Mouse (Mus musculus): ENCODE data around the gene Mcf2l. TPM values are rescaled to one million over a fixed set of nuclear protein-coding genes. Genes with fewer than 3 reads are reported as not detected.
A peak's percentile ranks its signal among the peaks of the same experiment; 100 is the strongest.

Gene Mcf2l
- polyA plus RNA-seq, 1 experiment from 2014 or later = 1.2 TPM

DNA sequence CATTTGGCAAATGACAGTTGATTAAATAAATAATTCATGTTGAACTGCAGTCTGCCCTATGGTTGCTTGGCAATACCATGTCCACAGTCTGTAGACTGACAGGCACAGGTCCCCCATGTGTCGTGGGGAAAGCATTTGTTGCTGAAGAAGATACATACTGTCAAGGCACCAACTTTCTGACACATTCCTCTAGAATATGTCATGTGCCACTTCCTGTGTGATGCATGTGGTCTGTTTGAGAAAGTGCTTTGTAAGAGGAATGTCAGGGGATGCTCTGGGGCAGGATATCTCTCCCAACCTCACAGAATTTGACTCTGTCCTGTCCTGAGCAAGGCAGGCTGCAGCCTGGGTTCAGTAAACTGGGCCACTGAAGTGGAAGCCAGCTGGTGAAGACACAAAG is 44.2 kb upstream of the Mcf2l start:
- 61% methylated on average over 1 of the region's 1 CpGs for WGBS (ENCODE audit: insufficient replicate concordance)
- no peak overlapping the region for H3K4me2 ChIP-seq (ENCODE audit: low read depth, low read length)
- no peak overlapping the region for H3K27ac ChIP-seq (ENCODE audit: low read depth)
- H3K9ac ChIP-seq (replicated peaks) = no peak overlapping the region
- H3K4me3 ChIP-seq (ENCODE audit: low read depth, low read length) = no peak overlapping the region
- no peaks in the 10 kb centered on the region for H3K36me3 ChIP-seq (replicated peaks; ENCODE audit: insufficient read depth, low read length)
- ATAC-seq = no peak
- no peak for DNase-seq
- no peaks in the 10 kb centered on the region for H3K4me1 ChIP-seq (ENCODE audit: insufficient read depth)
- no peaks in the 10 kb centered on the region for H3K9me3 ChIP-seq (ENCODE audit: low read length)
- H3K27me3 ChIP-seq (ENCODE audit: insufficient read depth, low read length) = peaks cover 64% of the 10 kb centered on the region
- TF ChIP-seq CTCF (IDR thresholded peaks at IDR 0.05; ENCODE audit: low read depth) = no peak
- no peak for TF ChIP-seq EP300 (IDR thresholded peaks at IDR 0.05; ENCODE audit: low read depth)

DNA sequence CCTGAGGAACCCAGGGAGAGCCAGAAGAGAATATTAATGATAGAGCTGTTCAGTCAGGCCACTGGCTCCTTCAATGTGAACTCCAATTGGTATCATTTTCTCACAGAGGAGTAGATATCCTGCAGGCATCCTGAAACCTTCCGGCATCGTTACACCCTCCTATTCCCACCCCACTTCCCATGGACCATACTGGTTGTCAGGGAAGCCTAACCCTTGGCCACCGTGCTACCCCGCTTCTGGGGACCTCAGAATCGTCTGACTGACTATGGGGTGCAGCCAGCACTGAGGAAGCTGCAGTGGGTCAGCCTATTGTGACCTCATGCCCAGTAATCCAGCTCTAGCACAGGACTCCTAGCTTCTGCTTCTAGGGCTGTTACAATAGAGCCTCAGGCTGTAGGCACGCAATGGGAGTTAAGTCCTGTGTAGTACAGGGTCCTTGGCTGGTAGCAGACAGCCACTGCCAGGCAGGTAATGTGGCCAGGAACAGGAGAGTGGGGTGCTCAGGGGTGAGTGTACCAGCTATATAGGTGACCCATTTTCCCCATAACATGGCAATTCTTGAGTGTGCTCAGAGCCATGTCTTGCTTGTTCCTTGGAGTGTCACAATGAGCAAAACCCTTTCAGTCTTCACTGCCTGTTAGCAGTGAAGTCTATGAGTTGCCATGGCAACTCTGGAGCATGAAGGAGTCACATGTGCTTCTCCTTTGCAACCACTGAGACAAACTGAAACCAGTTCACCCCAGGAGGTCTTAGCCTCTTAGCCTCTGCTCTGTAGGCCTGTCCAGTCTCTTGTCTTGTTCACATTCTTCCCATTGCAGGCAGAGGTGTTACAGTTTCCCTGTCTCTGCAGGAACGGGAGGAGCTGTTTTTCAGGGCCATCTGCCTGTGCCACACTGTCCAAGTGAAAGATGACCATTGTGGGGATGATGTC is 41.7 kb upstream of the Mcf2l start:
- H3K36me3 ChIP-seq (replicated peaks; ENCODE audit: insufficient read depth, low read length) = no peaks in the 10 kb centered on the region
- H3K27me3 ChIP-seq (ENCODE audit: insufficient read depth, low read length) = peaks cover 73% of the 10 kb centered on the region
- no peak overlapping the region for H3K4me2 ChIP-seq (ENCODE audit: low read depth, low read length)
- no peak overlapping the region for H3K4me3 ChIP-seq (ENCODE audit: low read depth, low read length)
- no peaks in the 10 kb centered on the region for H3K9me3 ChIP-seq (ENCODE audit: low read length)
- TF ChIP-seq EP300 (IDR thresholded peaks at IDR 0.05; ENCODE audit: low read depth) (no peak), CTCF (IDR thresholded peaks at IDR 0.05; ENCODE audit: low read depth) (no peak)
- ATAC-seq (no peak), DNase-seq (no peak)
- no peaks in the 10 kb centered on the region for H3K4me1 ChIP-seq (ENCODE audit: insufficient read depth)
- 81% methylated on average over 7 of the region's 7 CpGs for WGBS (ENCODE audit: insufficient replicate concordance)
- H3K27ac ChIP-seq (ENCODE audit: low read depth) = no peak overlapping the region
- H3K9ac ChIP-seq (replicated peaks) = no peak overlapping the region

DNA sequence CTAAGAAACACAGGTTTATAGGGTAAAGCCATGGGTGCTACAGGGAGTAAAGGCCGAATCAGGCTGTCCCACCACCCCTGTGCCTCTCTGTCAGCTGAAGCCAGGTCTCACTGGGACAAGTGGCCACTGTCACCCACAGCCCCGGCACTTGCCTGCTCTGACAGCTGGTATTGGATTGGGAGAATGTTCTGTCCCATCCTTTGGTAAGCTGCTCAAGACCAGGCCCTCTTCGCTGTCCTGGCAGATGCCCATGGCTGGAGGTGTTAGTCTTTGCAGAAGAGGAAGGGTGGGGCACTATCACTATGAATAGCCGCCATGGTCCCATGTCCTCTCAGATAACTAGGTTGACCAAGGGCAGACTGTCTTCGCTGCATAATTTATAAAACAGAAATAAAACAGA is 40.0 kb upstream of the Mcf2l start:
- Histone ChIP-seq H3K9ac (replicated peaks) (no peak overlapping the region), H3K27ac (ENCODE audit: low read depth) (no peak overlapping the region), H3K27me3 (ENCODE audit: insufficient read depth, low read length) (peaks cover 72% of the 10 kb centered on the region), H3K4me1 (ENCODE audit: insufficient read depth) (no peaks in the 10 kb centered on the region), H3K9me3 (ENCODE audit: low read length) (no peaks in the 10 kb centered on the region), H3K36me3 (replicated peaks; ENCODE audit: insufficient read depth, low read length) (no peaks in the 10 kb centered on the region), H3K4me2 (ENCODE audit: low read depth, low read length) (no peak overlapping the region), H3K4me3 (ENCODE audit: low read depth, low read length) (no peak overlapping the region)
- TF ChIP-seq EP300 (IDR thresholded peaks at IDR 0.05; ENCODE audit: low read depth) (no peak), CTCF (IDR thresholded peaks at IDR 0.05; ENCODE audit: low read depth) (no peak)
- DNase-seq (no peak), ATAC-seq (no peak)
- WGBS (ENCODE audit: insufficient replicate concordance) = 71% methylated on average over 5 of the region's 5 CpGs

DNA sequence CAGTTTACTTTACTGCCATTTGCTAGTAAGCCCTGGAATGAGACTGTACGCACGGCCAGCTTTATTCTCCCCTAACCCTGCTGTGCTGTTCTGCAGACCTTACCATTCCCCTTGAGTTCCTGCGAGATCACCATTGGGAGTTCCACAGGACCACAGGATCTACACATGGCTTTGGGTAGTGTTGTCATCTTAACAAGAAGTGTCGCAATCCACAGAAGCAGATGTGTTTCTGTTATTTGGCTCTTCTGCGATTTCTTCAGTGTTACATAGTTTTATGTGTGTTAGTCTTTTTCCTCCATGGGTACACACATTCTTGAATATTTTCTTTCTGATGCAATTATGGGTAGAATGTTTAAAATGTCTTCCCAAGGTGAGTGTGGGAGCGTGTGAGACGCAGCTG is 32.8 kb upstream of the Mcf2l start:
- DNase-seq (no peak), ATAC-seq (no peak)
- Histone ChIP-seq H3K4me3 (ENCODE audit: low read depth, low read length) (no peak overlapping the region), H3K9me3 (ENCODE audit: low read length) (no peaks in the 10 kb centered on the region), H3K36me3 (replicated peaks; ENCODE audit: insufficient read depth, low read length) (no peaks in the 10 kb centered on the region), H3K4me2 (ENCODE audit: low read depth, low read length) (no peak overlapping the region), H3K27me3 (ENCODE audit: insufficient read depth, low read length) (peaks cover 70% of the 10 kb centered on the region), H3K4me1 (ENCODE audit: insufficient read depth) (no peaks in the 10 kb centered on the region), H3K27ac (ENCODE audit: low read depth) (no peak overlapping the region), H3K9ac (replicated peaks) (no peak overlapping the region)
- TF ChIP-seq CTCF (IDR thresholded peaks at IDR 0.05; ENCODE audit: low read depth) (no peak), EP300 (IDR thresholded peaks at IDR 0.05; ENCODE audit: low read depth) (no peak)
- WGBS (ENCODE audit: insufficient replicate concordance) = 73% methylated on average over 7 of the region's 7 CpGs

DNA sequence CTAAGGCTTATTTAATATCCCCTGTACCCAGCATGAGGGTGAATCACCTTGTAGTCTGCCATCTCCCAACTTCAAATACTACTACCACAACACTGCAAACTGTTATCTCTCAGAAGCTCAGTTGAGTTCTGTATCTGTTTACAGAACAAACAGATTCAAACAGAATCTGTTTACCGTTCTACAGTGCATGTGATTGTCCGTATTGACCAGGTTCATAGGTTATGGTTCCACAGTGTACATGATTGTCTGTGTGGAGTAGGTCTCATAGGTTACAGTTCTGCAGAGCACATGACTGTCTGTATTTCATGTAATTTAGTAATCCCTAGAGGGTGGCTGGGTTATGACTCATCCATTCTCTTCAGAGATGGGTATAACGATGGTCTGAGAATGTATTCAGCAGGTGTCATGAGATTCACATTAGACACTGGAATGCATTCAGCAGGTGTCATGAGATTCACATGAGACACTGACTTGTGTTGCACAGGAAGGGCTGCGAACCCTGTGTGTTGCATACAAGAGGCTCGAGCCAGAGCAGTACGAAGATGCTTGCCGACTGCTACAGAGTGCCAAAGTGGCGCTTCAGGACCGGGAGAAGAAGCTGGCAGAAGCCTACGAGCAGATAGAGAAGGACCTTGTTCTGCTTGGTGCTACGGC is 31.1 kb upstream of the Mcf2l start:
- no peak for TF ChIP-seq CTCF (IDR thresholded peaks at IDR 0.05; ENCODE audit: low read depth)
- no peak for TF ChIP-seq EP300 (IDR thresholded peaks at IDR 0.05; ENCODE audit: low read depth)
- 73% methylated on average over 11 of the region's 11 CpGs for WGBS (ENCODE audit: insufficient replicate concordance)

DNA sequence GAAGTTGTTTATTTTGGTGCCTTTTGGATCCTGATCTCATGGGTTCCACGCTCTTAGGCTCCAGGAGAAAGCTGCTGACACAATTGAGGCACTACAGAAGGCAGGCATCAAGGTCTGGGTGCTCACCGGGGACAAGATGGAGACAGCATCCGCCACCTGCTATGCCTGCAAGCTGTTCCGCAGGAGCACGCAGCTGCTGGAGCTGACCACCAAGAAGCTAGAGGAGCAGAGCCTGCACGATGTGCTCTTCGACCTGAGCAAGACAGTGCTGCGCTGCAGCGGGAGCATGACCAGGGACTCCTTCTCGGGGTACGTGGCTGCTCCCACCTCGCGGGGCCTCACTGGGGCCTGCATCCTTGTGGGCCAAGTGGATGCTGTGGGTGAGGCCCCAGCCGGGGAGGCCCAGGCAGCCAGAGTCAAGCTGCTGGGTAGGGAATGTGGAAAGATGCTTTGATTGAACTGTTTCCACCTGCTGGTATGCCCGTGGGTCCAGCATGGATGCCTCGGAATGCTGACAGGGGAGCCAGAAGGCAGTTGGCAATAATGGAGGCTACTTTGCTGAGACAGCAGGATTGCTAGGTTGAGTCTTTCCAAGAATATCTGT is 29.2 kb upstream of the Mcf2l start:
- Histone ChIP-seq H3K4me2 (ENCODE audit: low read depth, low read length) (no peak overlapping the region), H3K27ac (ENCODE audit: low read depth) (no peak overlapping the region), H3K9ac (replicated peaks) (no peak overlapping the region), H3K4me1 (ENCODE audit: insufficient read depth) (no peaks in the 10 kb centered on the region), H3K4me3 (ENCODE audit: low read depth, low read length) (no peak overlapping the region), H3K36me3 (replicated peaks; ENCODE audit: insufficient read depth, low read length) (no peaks in the 10 kb centered on the region), H3K27me3 (ENCODE audit: insufficient read depth, low read length) (peaks cover 74% of the 10 kb centered on the region), H3K9me3 (ENCODE audit: low read length) (no peaks in the 10 kb centered on the region)
- 90% methylated on average over 16 of the region's 16 CpGs for whole genome bisulfite sequencing (ENCODE audit: insufficient replicate concordance)
- TF ChIP-seq CTCF (IDR thresholded peaks at IDR 0.05; ENCODE audit: low read depth) (no peak), EP300 (IDR thresholded peaks at IDR 0.05; ENCODE audit: low read depth) (no peak)
- ATAC-seq = no peak
- DNase-seq = no peak

More for the DNA sequence above, 31.1 kb upstream of the Mcf2l start:
- no peak overlapping the region for H3K4me2 ChIP-seq (ENCODE audit: low read depth, low read length)
- no peak for DNase-seq
- peak; percentile 87 for ATAC-seq
- H3K9ac ChIP-seq (replicated peaks) = no peak overlapping the region
- H3K9me3 ChIP-seq (ENCODE audit: low read length) = no peaks in the 10 kb centered on the region
- no peaks in the 10 kb centered on the region for H3K36me3 ChIP-seq (replicated peaks; ENCODE audit: insufficient read depth, low read length)
- no peaks in the 10 kb centered on the region for H3K4me1 ChIP-seq (ENCODE audit: insufficient read depth)
- H3K27ac ChIP-seq (ENCODE audit: low read depth) = no peak overlapping the region
- H3K4me3 ChIP-seq (ENCODE audit: low read depth, low read length) = no peak overlapping the region
- H3K27me3 ChIP-seq (ENCODE audit: insufficient read depth, low read length) = peaks cover 69% of the 10 kb centered on the region
